Mouse (Mus musculus): ENCODE data around the gene Dnajc22. TPM values are rescaled to one million over a fixed set of nuclear protein-coding genes. Genes with fewer than 3 reads are reported as not detected.

Gene Dnajc22
- polyA plus RNA-seq (2012; rRNA removed), result 32.2 and 35.9 TPM in 2 replicates

GRCm38 (mm10) chr15:99092870-99093269, at the start of gene Dnajc22:
Gene Dnajc22, plus strand, starts transcription at chr15:99093170.

GRCm38 (mm10) chr15:99055040-99055439, 37.9 kb upstream of the Dnajc22 start, which contains the start of gene Prph:
Gene Prph, plus strand, starts transcription at chr15:99055174.

DNA sequence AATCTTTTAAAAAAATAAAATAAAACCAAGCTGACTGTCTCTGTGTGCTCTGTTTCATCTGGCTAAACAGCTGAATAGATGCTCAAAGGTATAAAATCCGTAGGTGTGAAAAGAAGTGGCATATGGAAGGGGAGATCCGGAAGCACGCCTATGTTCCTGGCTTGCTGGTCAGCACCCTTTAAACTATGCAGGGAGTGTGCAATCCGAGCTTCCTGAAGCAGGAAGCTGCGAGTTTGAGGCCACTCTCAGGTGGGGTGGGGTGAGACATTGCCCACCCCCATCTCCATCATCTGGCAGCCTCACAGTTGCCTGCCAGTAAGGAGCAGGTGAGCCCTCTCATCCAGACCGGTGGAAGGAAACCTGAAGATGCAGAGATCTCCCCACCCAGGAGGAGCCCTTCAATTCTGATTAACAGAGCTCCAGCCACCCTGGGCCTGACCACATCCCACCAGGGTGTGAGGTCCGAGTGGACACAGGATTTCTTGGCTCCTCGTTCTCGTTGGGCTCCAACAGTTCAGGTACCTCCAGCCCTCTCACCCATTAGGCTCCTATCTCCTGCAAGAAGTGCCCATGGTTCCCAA, 18.9 kb upstream of the Dnajc22 start, which contains the start of gene Troap:
Gene Troap (plus strand): TSS at position 557 of the 581 bp plus-strand sequence.

GRCm38 (mm10) chr15:99087253-99088075, 5.5 kb upstream of the Dnajc22 start, which contains the start of gene C1ql4:
Gene C1ql4, minus strand, starts transcription at chr15:99087817.

DNA sequence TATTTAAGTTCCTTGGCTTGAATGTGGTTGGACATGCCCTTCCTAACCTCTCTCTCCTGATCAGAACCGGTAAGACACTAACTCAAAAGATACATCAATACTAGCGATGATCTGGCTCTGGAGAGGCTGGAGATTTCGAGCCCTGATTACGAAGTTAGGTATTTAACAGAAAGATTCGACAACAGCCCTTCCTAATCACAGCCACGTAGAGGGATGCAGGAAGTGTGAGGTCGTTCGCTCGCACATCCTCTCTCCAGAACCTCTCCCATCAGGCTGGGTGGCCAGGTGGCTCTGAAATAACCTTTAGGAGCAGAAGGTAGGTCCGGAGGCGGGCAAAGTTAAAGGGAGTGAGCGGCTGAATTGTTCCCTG, 32.7 kb downstream of the Dnajc22 start, which contains the start of gene Spats2:
Gene Spats2 (plus strand): TSS at position 206 of the 370 bp plus-strand sequence.

Other genes starting within 250 kb of the Dnajc22 start
- 3.5 and 6.2 TPM in 2 replicates for gene Kmt2d, start 222.0 kb upstream of the Dnajc22 start, polyA plus RNA-seq (2012; rRNA removed)
- gene Rhebl1, start 198.6 kb upstream of the Dnajc22 start, polyA plus RNA-seq (2012; rRNA removed), result 1.5 and 1.6 TPM in 2 replicates
- 0.14 and 0.16 TPM in 2 replicates for gene Dhh, start 194.6 kb upstream of the Dnajc22 start, polyA plus RNA-seq (2012; rRNA removed)
- 15.8 and 17.4 TPM in 2 replicates for gene Lmbr1l, start 174.9 kb upstream of the Dnajc22 start, polyA plus RNA-seq (2012; rRNA removed)
- gene Tuba1b, start 158.6 kb upstream of the Dnajc22 start, polyA plus RNA-seq (2012; rRNA removed), result 760 and 830 TPM in 2 replicates
- 0.19 TPM in 1 of 2 replicates, not detected in the other for gene Gm49450, start 139.6 kb upstream of the Dnajc22 start, polyA plus RNA-seq (2012; rRNA removed)
- gene Tuba1a, start 139.5 kb upstream of the Dnajc22 start, polyA plus RNA-seq (2012; rRNA removed), result 31.0 and 37.6 TPM in 2 replicates
- 221 and 258 TPM in 2 replicates for gene Tuba1c, start 63.3 kb upstream of the Dnajc22 start, polyA plus RNA-seq (2012; rRNA removed)
- 0.17 and 0.37 TPM in 2 replicates for gene Prph, start 38.0 kb upstream of the Dnajc22 start, polyA plus RNA-seq (2012; rRNA removed)
- gene Troap, start 18.6 kb upstream of the Dnajc22 start, polyA plus RNA-seq (2012; rRNA removed), result 6.3 and 9.4 TPM in 2 replicates
- gene C1ql4, start 5.4 kb upstream of the Dnajc22 start, polyA plus RNA-seq (2012; rRNA removed), result 0.02 and 0.07 TPM in 2 replicates
- 5.8 and 6.0 TPM in 2 replicates for gene Spats2, start 32.7 kb downstream of the Dnajc22 start, polyA plus RNA-seq (2012; rRNA removed)
- 0.17 and 0.20 TPM in 2 replicates for gene Kcnh3, start 131.7 kb downstream of the Dnajc22 start, polyA plus RNA-seq (2012; rRNA removed)
- 17.7 and 17.8 TPM in 2 replicates for gene Mcrs1, start 158.8 kb downstream of the Dnajc22 start, polyA plus RNA-seq (2012; rRNA removed)
- 14.0 and 19.0 TPM in 2 replicates for gene Prpf40b, start 201.9 kb downstream of the Dnajc22 start, polyA plus RNA-seq (2012; rRNA removed)
- gene Fam186b, start 202.7 kb downstream of the Dnajc22 start, polyA plus RNA-seq (2012; rRNA removed), result 0.01 and 0.06 TPM in 2 replicates

All from liver, embryonic 18 days (tissue).